Mouse (Mus musculus): ENCODE measurements around the gene Zfp949. TPM values are rescaled to one million over a fixed set of nuclear protein-coding genes. Genes with fewer than 3 reads are reported as not detected.

The Zfp949 gene
- total RNA-seq, 2 experiments from 2014 or later, result 20.1 to 23.4 TPM

Other genes starting within 250 kb of the Zfp949 start
- 1 to 10 TPM; 3.9 to 5.1 TPM for gene Nt5e, start 220.8 kb upstream of the Zfp949 start, total RNA-seq (2021)
- 10 to 100 TPM; 49.6 to 51.4 TPM for gene Snx14, start 109.1 kb upstream of the Zfp949 start, total RNA-seq (2021)
- gene Gm20537, start 91.4 kb upstream of the Zfp949 start, total RNA-seq (2021), result 1 to 10 TPM in 1 of 2 experiments, not detected in 1; 2.4 TPM
- 10 to 100 TPM; 85.5 to 93.1 TPM for gene Syncrip, start 65.4 kb upstream of the Zfp949 start, total RNA-seq (2021)
- gene Trim43a, start 32.9 kb downstream of the Zfp949 start, total RNA-seq (2021), result 1 to 10 TPM in 1 of 2 experiments, under 1 TPM in 1; 0.53 to 1.5 TPM
- 10 to 100 TPM; 33.6 to 33.7 TPM for gene Mthfsl, start 172.3 kb downstream of the Zfp949 start, total RNA-seq (2021)
- not detected for gene Bcl2a1d, start 183.9 kb downstream of the Zfp949 start, total RNA-seq (2021)